Mouse (Mus musculus) splenic B cell, adult 2 months (primary cell): Measurements from ENCODE around the gene Itgb3.

Experiments
- DNase-seq: peaks from one replicate; pipeline ENCODE4 v3.0.0-alpha.2; 2011; ENCODE audit warnings: low read depth, low spot score
- H3K27me3 ChIP-seq: 2 replicates; pipeline ENCODE4 v1.6.1; 2012; ENCODE audit warnings: mild to moderate bottlenecking, low read length, moderate library complexity, mixed read lengths; ENCODE audit not compliant: control insufficient read depth, poor library complexity, insufficient read depth, severe bottlenecking
- H3K36me3 ChIP-seq: 2 replicates; pipeline ENCODE4 v1.6.1; 2012; ENCODE audit warnings: mild to moderate bottlenecking, low read length, moderate library complexity, mixed read lengths; ENCODE audit not compliant: control insufficient read depth, poor library complexity, insufficient read depth, severe bottlenecking

The Itgb3 gene

GRCm38 (mm10) chr11:104693235-104693634 is 85.4 kb downstream of the Itgb3 start:
- no peak for DNase-seq
- Histone ChIP-seq H3K36me3 (no peaks in the 10 kb centered on the region), H3K27me3 (no peaks in the 10 kb centered on the region)

GRCm38 (mm10) chr11:104704097-104704496 is 96.3 kb downstream of the Itgb3 start:
- DNase-seq = no peak
- Histone ChIP-seq H3K27me3 (no peaks in the 10 kb centered on the region), H3K36me3 (no peaks in the 10 kb centered on the region)

- Histone ChIP-seq H3K27me3 (no peaks in the 10 kb centered on the region), H3K36me3 (no peaks in the 10 kb centered on the region)
- DNase-seq = peak; percentile 42
Observed at GRCm38 (mm10) chr11:104707084-104707483, 99.3 kb downstream of the Itgb3 start.
